Mouse (Mus musculus): ENCODE measurements around the gene Psd. TPM values are rescaled to one million over a fixed set of nuclear protein-coding genes. Genes with fewer than 3 reads are reported as not detected.

Psd gene
- polyA plus RNA-seq, 1 experiment from 2014 or later: 3.3 TPM

- peaks cover 6% of the 10 kb centered on the region for H3K36me3 ChIP-seq (ENCODE audit: control insufficient read depth, insufficient read depth)
- ATAC-seq (ENCODE audit: low read depth): no peak
- peaks cover 45% of the 10 kb centered on the region for H3K4me1 ChIP-seq (ENCODE audit: control insufficient read depth, low read depth, low read length)
- peaks cover 16% of the 10 kb centered on the region for H3K27me3 ChIP-seq (ENCODE audit: control insufficient read depth, insufficient read depth, low read depth, low read length)
- H3K9ac ChIP-seq (ENCODE audit: low read depth, low read length): no peak overlapping the region
- H3K4me3 ChIP-seq (ENCODE audit: low read depth, low read length): no peak overlapping the region
- no peak overlapping the region for H3K4me2 ChIP-seq (ENCODE audit: low read depth, low read length)
- H3K9me3 ChIP-seq (replicated peaks; ENCODE audit: control insufficient read depth, low read length): no peaks in the 10 kb centered on the region
- 83% methylated on average over 9 of the region's 9 CpGs for WGBS (ENCODE audit: insufficient replicate concordance)
- no peak overlapping the region for H3K27ac ChIP-seq (ENCODE audit: low read length)
These were observed 15.6 kb downstream of the Psd start for GRCm38 (mm10) chr19:46311341-46311740.

- H3K36me3 ChIP-seq (ENCODE audit: control insufficient read depth, insufficient read depth): peaks cover 6% of the 10 kb centered on the region
- no peak overlapping the region for H3K27ac ChIP-seq (ENCODE audit: low read length)
- no peak overlapping the region for H3K4me2 ChIP-seq (ENCODE audit: low read depth, low read length)
- H3K9ac ChIP-seq (ENCODE audit: low read depth, low read length): no peak overlapping the region
- H3K9me3 ChIP-seq (replicated peaks; ENCODE audit: control insufficient read depth, low read length): no peaks in the 10 kb centered on the region
- ATAC-seq (ENCODE audit: low read depth): no peak
- WGBS (ENCODE audit: insufficient replicate concordance): 87% methylated on average over 12 of the region's 12 CpGs
- no peak overlapping the region for H3K4me3 ChIP-seq (ENCODE audit: low read depth, low read length)
- H3K27me3 ChIP-seq (ENCODE audit: control insufficient read depth, insufficient read depth, low read depth, low read length): peaks cover 9% of the 10 kb centered on the region
- H3K4me1 ChIP-seq (ENCODE audit: control insufficient read depth, low read depth, low read length): peaks cover 43% of the 10 kb centered on the region
These were observed 16.6 kb downstream of the Psd start for GRCm38 (mm10) chr19:46310312-46310865.

GRCm38 (mm10) chr19:46309651-46310305 lies 17.2 kb downstream of the Psd start:
- Histone ChIP-seq H3K9me3 (replicated peaks; ENCODE audit: control insufficient read depth, low read length) (no peaks in the 10 kb centered on the region), H3K27me3 (ENCODE audit: control insufficient read depth, insufficient read depth, low read depth, low read length) (peaks cover 6% of the 10 kb centered on the region)

GRCm38 (mm10) chr19:46308706-46309435 lies 18.1 kb downstream of the Psd start:
- Histone ChIP-seq H3K4me3 (ENCODE audit: low read depth, low read length) (peak overlapping the region; percentile 56), H3K4me1 (ENCODE audit: control insufficient read depth, low read depth, low read length) (peaks cover 36% of the 10 kb centered on the region), H3K27ac (ENCODE audit: low read length) (no peak overlapping the region)

More at GRCm38 (mm10) chr19:46309651-46310305, 17.2 kb downstream of the Psd start:
- H3K9ac ChIP-seq (ENCODE audit: low read depth, low read length): no peak overlapping the region
- peaks cover 40% of the 10 kb centered on the region for H3K4me1 ChIP-seq (ENCODE audit: control insufficient read depth, low read depth, low read length)
- H3K27ac ChIP-seq (ENCODE audit: low read length): no peak overlapping the region
- H3K4me3 ChIP-seq (ENCODE audit: low read depth, low read length): no peak overlapping the region
- no peak overlapping the region for H3K4me2 ChIP-seq (ENCODE audit: low read depth, low read length)
- 77% methylated on average over 21 of the region's 21 CpGs for WGBS (ENCODE audit: insufficient replicate concordance)
- no peak for ATAC-seq (ENCODE audit: low read depth)
- peaks cover 6% of the 10 kb centered on the region for H3K36me3 ChIP-seq (ENCODE audit: control insufficient read depth, insufficient read depth)

GRCm38 (mm10) chr19:46308303-46308702 lies 18.7 kb downstream of the Psd start:
- Histone ChIP-seq H3K4me3 (ENCODE audit: low read depth, low read length) (no peak overlapping the region), H3K4me1 (ENCODE audit: control insufficient read depth, low read depth, low read length) (peaks cover 33% of the 10 kb centered on the region), H3K9ac (ENCODE audit: low read depth, low read length) (no peak overlapping the region), H3K9me3 (replicated peaks; ENCODE audit: control insufficient read depth, low read length) (no peaks in the 10 kb centered on the region), H3K27me3 (ENCODE audit: control insufficient read depth, insufficient read depth, low read depth, low read length) (no peaks in the 10 kb centered on the region; the same call in 1 of the 2 replicates), H3K36me3 (ENCODE audit: control insufficient read depth, insufficient read depth) (peaks cover 6% of the 10 kb centered on the region), H3K27ac (ENCODE audit: low read length) (no peak overlapping the region), H3K4me2 (ENCODE audit: low read depth, low read length) (peak overlapping the region; percentile 80)
- 77% methylated on average over 16 of the region's 16 CpGs for WGBS (ENCODE audit: insufficient replicate concordance)
- no peak for ATAC-seq (ENCODE audit: low read depth)

More at GRCm38 (mm10) chr19:46308706-46309435, 18.1 kb downstream of the Psd start:
- ATAC-seq (ENCODE audit: low read depth): 0 out of 2 replicates have a peak, but pooled peaks have one; percentile 14
- 1% methylated on average over 47 of the region's 47 CpGs for WGBS (ENCODE audit: insufficient replicate concordance)
- H3K9ac ChIP-seq (ENCODE audit: low read depth, low read length): peak overlapping the region; percentile 60
- H3K9me3 ChIP-seq (replicated peaks; ENCODE audit: control insufficient read depth, low read length): no peaks in the 10 kb centered on the region
- no peaks in the 10 kb centered on the region; the same call in 1 of the 2 replicates for H3K27me3 ChIP-seq (ENCODE audit: control insufficient read depth, insufficient read depth, low read depth, low read length)
- peaks cover 6% of the 10 kb centered on the region for H3K36me3 ChIP-seq (ENCODE audit: control insufficient read depth, insufficient read depth)
- peak overlapping the region; percentile 80 for H3K4me2 ChIP-seq (ENCODE audit: low read depth, low read length)

- Histone ChIP-seq H3K9me3 (replicated peaks; ENCODE audit: control insufficient read depth, low read length) (no peaks in the 10 kb centered on the region), H3K36me3 (ENCODE audit: control insufficient read depth, insufficient read depth) (peaks cover 6% of the 10 kb centered on the region), H3K4me3 (ENCODE audit: low read depth, low read length) (no peak overlapping the region), H3K27ac (ENCODE audit: low read length) (no peak overlapping the region), H3K4me1 (ENCODE audit: control insufficient read depth, low read depth, low read length) (peaks cover 31% of the 10 kb centered on the region), H3K9ac (ENCODE audit: low read depth, low read length) (no peak overlapping the region), H3K4me2 (ENCODE audit: low read depth, low read length) (no peak overlapping the region), H3K27me3 (ENCODE audit: control insufficient read depth, insufficient read depth, low read depth, low read length) (no peaks in the 10 kb centered on the region; the same call in 1 of the 2 replicates)
- ATAC-seq (ENCODE audit: low read depth): no peak
- 83% methylated on average over 16 of the region's 16 CpGs for WGBS (ENCODE audit: insufficient replicate concordance)
These were observed 19.2 kb downstream of the Psd start for GRCm38 (mm10) chr19:46307781-46308180.

GRCm38 (mm10) chr19:46306751-46307289 lies 20.1 kb downstream of the Psd start:
- H3K9me3 ChIP-seq (replicated peaks; ENCODE audit: control insufficient read depth, low read length): no peaks in the 10 kb centered on the region
- H3K4me3 ChIP-seq (ENCODE audit: low read depth, low read length): no peak overlapping the region
- no peaks in the 10 kb centered on the region; the same call in 1 of the 2 replicates for H3K27me3 ChIP-seq (ENCODE audit: control insufficient read depth, insufficient read depth, low read depth, low read length)
- no peak overlapping the region for H3K27ac ChIP-seq (ENCODE audit: low read length)
- H3K9ac ChIP-seq (ENCODE audit: low read depth, low read length): no peak overlapping the region
- peaks cover 6% of the 10 kb centered on the region for H3K36me3 ChIP-seq (ENCODE audit: control insufficient read depth, insufficient read depth)
- H3K4me2 ChIP-seq (ENCODE audit: low read depth, low read length): no peak overlapping the region
- no peak for ATAC-seq (ENCODE audit: low read depth)
- H3K4me1 ChIP-seq (ENCODE audit: control insufficient read depth, low read depth, low read length): peaks cover 31% of the 10 kb centered on the region
- 92% methylated on average over 9 of the region's 9 CpGs for WGBS (ENCODE audit: insufficient replicate concordance)

- WGBS (ENCODE audit: insufficient replicate concordance): 61% methylated on average over 5 of the region's 5 CpGs
- H3K27ac ChIP-seq (ENCODE audit: low read length): peak overlapping the region; percentile 72
- H3K36me3 ChIP-seq (ENCODE audit: control insufficient read depth, insufficient read depth): peaks cover 4% of the 10 kb centered on the region
- H3K4me1 ChIP-seq (ENCODE audit: control insufficient read depth, low read depth, low read length): peaks cover 31% of the 10 kb centered on the region
- peak overlapping the region; percentile 83 for H3K4me3 ChIP-seq (ENCODE audit: low read depth, low read length)
- no peaks in the 10 kb centered on the region for H3K9me3 ChIP-seq (replicated peaks; ENCODE audit: control insufficient read depth, low read length)
- ATAC-seq (ENCODE audit: low read depth): no peak
- no peaks in the 10 kb centered on the region; the same call in 1 of the 2 replicates for H3K27me3 ChIP-seq (ENCODE audit: control insufficient read depth, insufficient read depth, low read depth, low read length)
- peak overlapping the region; percentile 79 for H3K9ac ChIP-seq (ENCODE audit: low read depth, low read length)
- H3K4me2 ChIP-seq (ENCODE audit: low read depth, low read length): peak overlapping the region; percentile 99
These were observed 20.7 kb downstream of the Psd start for GRCm38 (mm10) chr19:46306268-46306610.
